Mouse (Mus musculus) embryo, embryonic 10 days (tissue): ENCODE measurements around the gene Pik3ca.
"Not testable (repeated sequence)": the region's sequence is repeated elsewhere in the genome, so short reads cannot be mapped to it uniquely, and the experiment has no call there.

Experiments
- DNase-seq: peaks from one replicate; pipeline ENCODE4 v3.0.0-alpha.2; 2015; ENCODE audit warnings: low spot score

Pik3ca gene

DNA sequence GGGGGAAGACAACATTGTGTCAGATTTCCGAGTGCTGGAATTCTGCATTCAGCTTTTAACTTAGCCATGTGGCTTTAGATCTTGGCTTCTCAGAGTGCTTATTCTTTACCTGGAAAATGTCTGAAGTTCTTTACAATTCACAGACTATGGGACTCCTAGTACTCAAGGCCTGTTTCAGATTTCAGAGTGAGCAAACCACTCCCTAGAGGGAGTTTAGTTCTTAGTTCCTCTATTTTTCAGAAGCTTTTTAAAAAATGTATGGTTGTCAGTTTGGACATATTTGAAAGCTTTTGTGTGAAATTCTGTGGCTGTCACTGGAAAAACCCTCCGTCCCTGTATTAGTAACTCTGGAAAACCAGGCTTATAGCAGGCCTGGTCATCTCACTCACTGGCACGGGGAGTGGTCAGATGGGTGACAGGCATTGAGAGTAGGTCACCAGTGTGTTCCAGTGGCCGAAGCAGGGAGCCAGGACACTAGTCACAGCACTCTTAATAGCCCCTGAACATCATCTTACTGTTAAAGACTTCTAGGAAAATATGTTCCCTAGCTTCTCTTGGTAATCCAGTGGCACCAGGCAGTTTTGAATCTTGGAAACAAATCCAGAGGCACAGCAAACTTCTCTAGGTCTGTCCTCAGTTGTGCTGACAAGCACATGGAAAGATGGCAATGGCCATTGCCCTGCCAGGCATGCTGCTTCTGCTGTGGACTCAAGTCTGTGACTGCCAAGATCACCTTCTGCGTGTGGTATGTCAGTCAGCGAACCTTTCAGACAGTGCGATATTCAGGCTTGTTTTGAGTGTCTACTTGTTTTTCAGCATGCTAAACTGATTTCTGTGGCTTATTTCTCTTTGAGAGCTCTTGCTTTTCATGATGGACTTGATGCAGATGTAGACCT, 5.8 kb downstream of the Pik3ca start:
- DNase-seq: no peak

DNA sequence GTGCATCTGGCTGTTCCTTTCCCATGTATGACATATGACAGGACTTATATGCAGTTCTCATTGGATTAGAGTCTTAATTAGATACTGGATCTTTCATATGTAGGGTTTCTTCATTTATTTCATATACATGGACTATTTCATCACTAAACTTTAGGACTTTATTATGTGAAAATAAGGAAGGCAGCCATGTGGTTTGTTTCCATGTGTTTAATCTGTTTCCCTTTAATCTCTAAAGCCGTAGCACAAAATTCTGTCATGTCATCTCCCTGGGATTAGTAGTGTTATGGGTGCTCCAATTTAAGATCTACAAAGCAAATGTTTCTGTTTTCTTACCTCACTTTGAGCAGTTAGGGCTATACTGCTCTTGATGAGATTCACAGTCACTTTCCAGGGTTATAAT, 8.2 kb downstream of the Pik3ca start:
- no peak for DNase-seq

DNA sequence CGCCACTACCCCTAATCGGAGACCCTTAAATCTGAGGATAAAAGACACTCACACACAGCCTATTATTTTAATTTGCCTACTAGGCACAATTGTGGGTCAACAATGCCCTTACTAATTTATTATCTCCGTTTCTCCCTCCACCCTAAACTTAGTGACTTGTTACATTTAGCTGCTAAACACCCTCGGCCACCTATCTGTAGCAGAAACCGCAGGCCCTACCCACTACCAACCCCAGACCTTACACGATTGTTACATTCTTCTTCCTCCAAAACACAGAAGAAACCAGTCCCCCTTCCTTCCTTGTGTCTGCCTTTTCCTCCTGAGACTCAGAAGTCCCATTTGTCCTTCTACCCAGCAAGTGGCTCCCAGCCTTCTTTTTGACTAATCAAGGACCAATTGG, 9.3 kb downstream of the Pik3ca start:
- no peak for DNase-seq

GRCm38 (mm10) chr3:32408811-32409273, 11.4 kb downstream of the Pik3ca start:
- DNase-seq: no peak

DNA sequence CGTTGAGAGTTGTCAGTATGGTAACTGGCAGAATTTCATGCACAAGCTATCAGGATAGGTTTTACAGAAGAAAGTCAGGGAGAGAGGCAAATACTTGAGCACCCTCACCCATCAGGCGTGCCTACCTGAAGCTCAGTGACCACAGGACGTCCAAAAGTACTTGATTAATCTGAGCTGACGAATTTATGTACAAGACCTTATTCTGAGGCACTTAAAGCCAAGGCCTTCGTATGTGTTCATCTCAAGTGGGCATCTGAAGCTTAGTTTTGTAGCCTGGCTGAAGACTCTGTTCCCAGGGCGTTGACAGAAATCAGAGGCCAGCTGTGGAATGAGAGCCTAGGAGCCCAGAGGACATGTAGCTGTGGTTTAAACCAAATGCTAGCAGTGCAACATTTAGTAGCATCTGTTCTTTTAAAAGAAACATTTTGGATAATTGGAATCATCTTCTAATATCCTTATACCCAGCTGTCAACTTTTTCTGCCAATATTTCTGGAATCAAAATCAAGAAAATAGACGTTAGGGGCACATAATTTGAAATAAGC, 15.1 kb downstream of the Pik3ca start:
- no peak for DNase-seq

GRCm38 (mm10) chr3:32414381-32414780, 16.9 kb downstream of the Pik3ca start:
- no peak for DNase-seq

GRCm38 (mm10) chr3:32415370-32416309, 18.2 kb downstream of the Pik3ca start:
- no peak for DNase-seq

- no peak for DNase-seq
Observed at GRCm38 (mm10) chr3:32417751-32418211, 20.3 kb downstream of the Pik3ca start.

GRCm38 (mm10) chr3:32419866-32420265, 22.4 kb downstream of the Pik3ca start:
- no peak for DNase-seq

DNA sequence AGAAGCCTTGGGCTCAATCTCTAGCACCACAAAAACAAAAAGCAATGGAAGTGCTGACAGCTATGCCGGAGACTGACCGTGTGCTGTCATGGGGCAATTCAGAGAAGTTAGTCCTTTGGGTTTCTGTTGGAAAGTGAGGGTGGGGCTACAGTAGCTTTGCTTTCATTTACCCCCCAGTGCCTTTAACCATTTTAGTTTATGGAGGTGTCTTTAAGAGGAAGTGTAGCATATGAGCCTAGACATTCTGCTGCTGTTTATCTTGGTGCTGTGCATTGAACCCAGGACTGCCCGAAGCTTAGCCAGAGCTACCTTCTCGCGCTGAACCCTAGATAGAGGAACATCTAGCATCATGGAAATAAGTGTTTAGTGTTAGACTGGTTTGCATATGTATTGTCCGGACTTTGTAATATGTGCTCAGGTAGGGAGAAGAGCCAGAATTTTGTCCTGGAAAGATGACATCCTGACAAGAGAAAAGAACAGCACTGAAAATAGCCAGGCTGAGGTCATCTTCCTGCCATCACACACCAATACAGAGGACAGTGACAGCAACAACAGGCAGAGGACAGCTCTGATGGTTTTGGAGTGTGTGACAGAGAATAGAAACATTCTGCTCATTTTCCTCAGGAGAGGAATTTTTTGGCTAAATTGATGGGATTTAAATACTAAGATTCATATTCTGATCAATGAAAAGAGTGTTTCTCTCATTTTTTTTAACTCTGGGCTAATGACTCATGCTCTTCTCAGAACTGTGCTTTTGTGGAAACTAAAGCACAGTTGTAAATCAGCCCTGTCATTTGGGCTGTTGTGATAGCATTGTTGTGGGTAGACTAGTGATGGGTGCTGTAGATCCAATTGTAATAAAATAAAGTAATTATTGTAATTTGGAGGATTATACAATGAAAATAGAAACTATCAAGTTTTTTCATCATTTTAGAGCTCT, 23.9 kb downstream of the Pik3ca start:
- no peak for DNase-seq

DNA sequence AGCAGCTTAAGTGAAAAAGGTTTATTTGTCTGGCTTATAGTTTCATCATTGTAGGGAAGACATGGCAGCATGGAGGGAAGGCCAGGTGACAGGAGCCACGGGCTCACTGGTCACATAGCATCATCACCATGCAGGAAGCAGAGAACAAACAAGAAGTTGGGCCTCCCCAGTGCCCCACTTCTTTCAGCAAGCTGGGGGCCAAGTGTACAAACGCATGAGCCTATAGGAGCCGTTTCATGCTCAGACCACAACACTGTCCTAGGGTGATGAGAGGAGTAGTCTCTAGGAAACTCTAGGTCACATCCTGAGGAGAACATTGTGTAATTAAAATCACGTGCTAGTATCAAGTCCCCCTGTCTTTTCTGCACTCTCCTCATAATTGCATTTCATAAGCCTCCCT, 30.2 kb downstream of the Pik3ca start:
- no peak for DNase-seq

- DNase-seq: no peak
Observed at GRCm38 (mm10) chr3:32428361-32428760, 30.9 kb downstream of the Pik3ca start.

DNA sequence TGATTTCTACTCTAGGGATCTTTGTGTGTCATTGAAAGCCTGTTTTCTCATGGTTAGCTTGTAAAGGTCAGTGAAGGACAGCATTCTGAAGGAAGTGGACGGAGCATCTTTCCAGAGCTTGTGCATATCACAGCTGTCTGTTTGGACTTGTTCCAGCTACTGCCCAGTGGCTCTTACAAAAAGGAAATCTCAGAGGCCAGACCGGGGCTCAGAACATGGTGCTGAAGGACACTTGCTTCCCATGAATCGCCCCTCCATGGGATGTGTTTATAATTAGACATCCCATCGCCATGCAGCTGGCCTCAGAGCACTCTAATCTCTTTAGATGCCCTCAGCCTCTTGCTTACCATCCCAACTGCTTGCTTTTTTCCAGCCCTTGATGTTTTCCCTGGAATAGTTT, 31.4 kb downstream of the Pik3ca start:
- DNase-seq: no peak

- DNase-seq: not testable (repeated sequence)
Observed at GRCm38 (mm10) chr3:32429351-32429750, 31.9 kb downstream of the Pik3ca start.

DNA sequence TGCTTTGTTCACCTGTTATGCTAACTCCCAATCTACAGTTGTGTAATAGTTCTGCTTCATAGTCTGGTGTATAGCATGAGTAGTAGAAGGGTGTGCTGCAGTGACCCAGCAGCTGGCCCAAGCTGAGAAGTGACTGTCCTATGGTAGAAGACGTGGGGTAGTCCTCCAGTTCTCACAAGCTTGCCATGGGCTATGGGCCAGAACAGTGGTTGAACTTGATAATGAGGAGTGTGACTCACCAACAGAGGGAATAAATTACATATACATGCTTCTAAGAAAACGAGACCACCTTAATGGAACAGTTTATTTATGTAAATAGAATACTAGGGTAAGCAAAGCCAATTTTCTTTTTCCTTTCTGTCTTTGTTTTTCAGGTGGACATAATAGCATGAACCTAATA, 32.9 kb downstream of the Pik3ca start:
- no peak for DNase-seq

DNA sequence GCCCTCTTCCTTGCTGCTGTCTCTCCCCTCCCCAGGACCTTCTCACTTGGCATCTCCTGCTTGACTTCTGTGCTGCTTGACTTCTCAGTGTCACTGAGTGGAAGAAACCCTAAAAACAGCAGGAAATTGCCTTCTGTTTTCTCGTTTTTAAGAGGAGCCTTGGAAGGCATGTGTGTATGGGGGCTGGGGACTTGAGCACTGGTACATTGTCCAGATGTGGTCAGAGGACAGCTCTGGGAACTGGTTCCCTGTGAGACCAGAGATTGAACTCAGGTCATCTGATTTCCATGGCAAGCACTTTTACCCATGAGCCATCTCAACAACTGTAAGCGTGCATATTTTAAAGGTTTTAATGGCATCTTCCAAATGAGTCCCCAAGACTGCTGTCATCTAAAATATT, 36.5 kb downstream of the Pik3ca start:
- no peak for DNase-seq

DNA sequence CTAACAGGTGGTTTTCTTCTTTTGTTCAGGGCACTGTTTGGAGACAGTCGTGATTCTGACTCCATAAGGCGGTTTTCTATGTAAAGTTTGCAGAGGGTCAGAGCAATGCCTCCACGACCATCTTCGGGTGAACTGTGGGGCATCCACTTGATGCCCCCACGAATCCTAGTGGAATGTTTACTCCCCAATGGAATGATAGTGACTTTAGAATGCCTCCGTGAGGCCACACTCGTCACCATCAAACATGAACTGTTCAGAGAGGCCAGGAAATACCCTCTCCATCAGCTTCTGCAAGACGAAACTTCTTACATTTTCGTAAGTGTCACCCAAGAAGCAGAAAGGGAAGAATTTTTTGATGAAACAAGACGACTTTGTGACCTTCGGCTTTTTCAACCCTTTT, 38.6 kb downstream of the Pik3ca start:
- DNase-seq: no peak

DNA sequence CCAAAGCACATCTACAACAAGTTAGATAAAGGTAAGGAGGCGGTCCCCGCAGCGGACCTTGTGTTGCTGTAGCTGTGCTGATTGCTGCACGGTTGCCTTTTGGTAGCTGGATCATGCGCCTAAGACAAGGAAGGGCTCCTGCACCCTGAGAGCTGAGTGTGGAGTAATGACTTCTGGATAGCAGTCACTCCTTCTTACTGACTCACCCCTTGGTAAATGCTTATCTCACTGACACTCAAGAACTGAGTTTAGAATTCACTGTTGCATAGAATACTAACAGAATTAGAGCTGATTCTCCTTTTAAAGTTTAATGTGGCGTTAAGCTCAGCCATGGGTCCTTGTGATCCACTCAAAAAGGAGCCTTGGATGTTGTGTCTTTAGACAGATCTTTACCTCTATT, 39.8 kb downstream of the Pik3ca start:
- DNase-seq: no peak

DNA sequence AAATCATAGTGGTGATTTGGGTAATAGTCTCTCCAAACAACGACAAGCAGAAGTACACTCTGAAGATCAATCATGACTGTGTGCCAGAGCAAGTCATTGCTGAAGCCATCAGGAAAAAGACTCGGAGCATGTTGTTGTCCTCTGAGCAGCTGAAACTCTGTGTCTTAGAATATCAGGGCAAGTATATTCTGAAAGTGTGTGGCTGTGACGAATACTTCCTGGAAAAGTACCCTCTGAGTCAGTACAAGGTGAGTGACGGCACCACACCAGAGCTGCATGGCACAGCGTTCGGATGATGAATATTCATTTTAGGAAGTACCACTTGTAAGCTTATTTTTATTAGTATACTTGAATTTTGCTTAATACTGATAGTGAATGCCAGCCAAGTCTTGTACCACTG, 40.3 kb downstream of the Pik3ca start:
- DNase-seq: no peak

DNA sequence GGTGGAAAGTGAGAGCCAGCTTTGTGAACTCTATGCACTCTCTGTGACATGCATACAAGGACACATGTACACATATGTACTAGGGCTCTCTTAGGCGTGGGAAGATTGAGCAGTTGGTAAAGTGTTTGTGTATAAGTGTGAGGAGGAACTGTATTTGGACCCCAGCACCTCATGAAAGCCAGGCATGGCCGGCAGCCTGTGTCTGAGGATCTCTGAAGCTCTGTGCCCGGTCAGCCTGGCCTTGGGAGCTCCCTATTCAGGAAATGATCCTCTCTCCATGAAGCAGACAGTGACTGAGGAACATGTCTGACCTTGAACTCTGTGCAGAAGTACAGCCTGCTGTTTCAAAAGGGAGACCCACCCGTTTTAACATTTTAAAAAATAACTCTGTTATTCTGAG, 41.2 kb downstream of the Pik3ca start:
- no peak for DNase-seq

DNA sequence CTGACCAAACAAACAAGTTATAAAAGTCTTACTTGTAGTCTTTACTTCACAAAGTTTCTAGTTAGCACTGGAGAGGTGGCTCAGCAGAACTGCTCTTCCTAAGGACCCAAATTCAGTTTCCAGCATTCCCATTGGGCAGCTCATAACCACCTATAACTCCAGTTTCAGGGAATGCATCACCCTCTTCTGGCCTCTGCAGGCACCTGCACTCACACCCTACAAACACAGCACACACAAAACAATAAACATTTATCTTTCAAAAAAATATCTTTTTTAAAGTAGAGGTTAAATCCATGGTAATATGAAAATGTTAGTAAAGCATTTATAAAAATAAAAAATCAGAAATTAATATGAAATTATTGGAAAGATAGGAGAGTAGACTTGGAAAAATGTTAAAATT, 44.2 kb downstream of the Pik3ca start:
- DNase-seq: no peak
